Mouse (Mus musculus): ENCODE results near the gene Rnase9.

Rnase9 gene

GRCm38 (mm10) chr14:51041769-51042168 lies at the start of gene Rnase9:
Gene Rnase9, minus strand, starts transcription at chr14:51041869.
- DNase-seq, result no peak

- peak; percentile 83 for DNase-seq
These were observed 48.6 kb upstream of the Rnase9 start for GRCm38 (mm10) chr14:51090077-51090781.

DNA sequence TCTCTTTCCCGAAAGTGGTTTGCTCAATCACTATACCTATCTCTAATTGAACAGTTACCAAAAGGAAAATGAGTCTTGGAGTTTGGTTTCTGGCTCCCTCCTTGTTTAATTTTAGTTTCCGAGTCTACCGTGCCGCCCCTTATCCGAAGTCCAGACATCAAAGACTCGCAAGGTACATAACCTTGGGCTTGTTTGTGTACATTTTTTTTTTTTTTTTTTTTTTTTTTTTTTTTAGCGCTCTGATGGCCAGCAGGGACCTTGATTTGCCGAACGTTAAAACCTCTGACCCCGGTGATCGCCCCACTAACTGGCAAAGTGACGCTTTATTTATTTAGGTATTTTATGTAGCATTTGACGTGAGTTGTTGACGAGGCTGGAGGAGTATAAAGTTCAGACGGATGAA lies 48.0 kb upstream of the Rnase9 start:
- no peak for DNase-seq

- DNase-seq, result peak; percentile 97
These were observed 47.5 kb upstream of the Rnase9 start for GRCm38 (mm10) chr14:51088970-51089673.

GRCm38 (mm10) chr14:51088166-51088969 lies 46.7 kb upstream of the Rnase9 start:
- DNase-seq, result peak; percentile 87

- DNase-seq, result no peak
These were observed 46.1 kb upstream of the Rnase9 start for GRCm38 (mm10) chr14:51087762-51088161.

- no peak for DNase-seq
These were observed 44.2 kb upstream of the Rnase9 start for GRCm38 (mm10) chr14:51085911-51086310.

GRCm38 (mm10) chr14:51085086-51085485 lies 43.4 kb upstream of the Rnase9 start:
- no peak for DNase-seq

GRCm38 (mm10) chr14:51083805-51084204 lies 42.1 kb upstream of the Rnase9 start:
- no peak for DNase-seq

DNA sequence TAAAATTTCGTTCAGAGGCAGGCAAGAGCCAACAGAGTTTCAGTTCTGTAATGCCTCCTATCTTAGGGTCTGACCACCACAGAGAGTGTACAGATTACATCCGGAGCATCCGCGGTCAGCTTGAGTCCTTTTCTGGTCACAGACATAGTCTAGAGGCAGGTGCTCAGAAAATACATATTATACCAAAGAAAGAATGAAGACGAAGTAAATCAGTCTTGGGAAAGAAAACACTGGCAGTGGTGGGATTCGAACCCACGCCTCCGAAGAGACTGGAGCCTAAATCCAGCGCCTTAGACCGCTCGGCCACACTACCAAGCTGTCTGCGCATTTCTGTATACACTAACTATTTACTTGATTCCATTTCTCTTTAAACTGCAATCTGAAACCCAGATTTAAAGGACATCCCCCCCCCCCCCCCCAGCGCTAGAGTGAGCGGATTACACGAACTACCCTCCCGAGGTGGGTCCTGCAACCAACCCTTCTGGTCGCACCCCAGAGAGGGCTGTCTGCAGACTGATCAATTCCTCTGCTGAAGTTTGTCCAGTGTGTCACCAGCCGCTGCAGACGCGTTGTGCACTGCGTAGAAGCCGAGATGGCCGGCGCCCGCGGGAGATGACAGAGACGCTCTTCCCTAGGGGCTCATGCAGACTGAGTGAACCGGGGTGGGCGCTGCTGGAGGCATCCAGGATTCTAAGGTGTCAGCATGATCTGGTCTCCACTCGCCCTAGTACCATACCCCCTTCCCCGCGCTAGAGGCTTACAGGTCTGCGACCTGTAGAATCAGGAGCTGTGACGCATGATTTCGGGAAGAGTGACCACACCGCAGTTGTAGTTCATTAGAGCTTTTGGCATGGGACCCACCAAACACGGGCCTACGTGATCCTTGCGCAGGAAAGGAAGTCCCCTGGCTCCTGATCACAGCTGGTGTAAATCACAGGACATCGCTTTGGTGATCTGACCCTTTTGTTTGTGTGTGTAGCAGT lies 41.2 kb upstream of the Rnase9 start:
- peak; percentile 59 for DNase-seq

- no peak for DNase-seq
These were observed 39.4 kb upstream of the Rnase9 start for GRCm38 (mm10) chr14:51081035-51081434.

DNA sequence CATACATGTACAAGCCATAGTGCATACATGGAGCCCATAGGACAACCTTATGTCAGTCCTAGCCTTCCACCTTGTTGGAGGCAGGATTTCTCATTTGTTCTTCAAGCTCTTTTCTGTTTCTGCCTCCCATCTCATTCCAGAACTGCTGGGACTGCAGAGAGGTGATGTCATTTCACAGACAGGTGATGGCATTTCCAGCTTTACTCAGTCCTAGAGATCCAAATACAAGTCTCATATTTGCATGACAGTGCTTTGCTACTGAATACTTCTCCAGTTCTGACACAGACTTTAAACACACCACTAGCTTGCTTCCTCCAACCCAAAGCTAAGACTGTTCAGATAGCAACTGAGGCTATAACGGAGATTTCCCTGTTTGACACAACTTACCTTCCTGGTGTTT lies 37.5 kb upstream of the Rnase9 start:
- DNase-seq, result no peak

DNA sequence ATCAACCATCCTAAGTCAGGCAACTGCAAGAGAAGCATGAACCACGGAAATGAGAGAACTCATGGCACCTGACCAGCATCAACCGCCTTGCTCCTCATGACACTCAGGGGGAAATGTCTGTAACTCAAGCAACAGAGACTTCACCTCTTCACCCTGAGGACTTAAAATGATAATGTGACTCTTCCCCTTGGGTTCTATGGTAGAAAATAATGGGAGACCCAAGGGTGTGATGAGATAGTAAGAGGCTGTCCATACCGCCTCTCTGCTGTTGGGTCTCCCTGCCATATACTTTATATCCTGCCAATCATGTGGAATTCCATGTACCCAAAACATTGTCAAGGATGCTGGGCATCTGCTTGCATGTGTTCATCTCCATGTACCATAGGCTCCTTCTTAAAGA lies 32.7 kb upstream of the Rnase9 start, which contains the start of gene Olfr750:
Olfr750 (minus strand) TSS at position 101 of the 400 bp plus-strand sequence.
- DNase-seq, result no peak

- DNase-seq, result no peak
These were observed 27.9 kb upstream of the Rnase9 start for GRCm38 (mm10) chr14:51069617-51070016.

GRCm38 (mm10) chr14:51068956-51069355 lies 27.3 kb upstream of the Rnase9 start:
- DNase-seq, result no peak

- no peak for DNase-seq
These were observed 19.1 kb upstream of the Rnase9 start for GRCm38 (mm10) chr14:51060761-51061160.

DNA sequence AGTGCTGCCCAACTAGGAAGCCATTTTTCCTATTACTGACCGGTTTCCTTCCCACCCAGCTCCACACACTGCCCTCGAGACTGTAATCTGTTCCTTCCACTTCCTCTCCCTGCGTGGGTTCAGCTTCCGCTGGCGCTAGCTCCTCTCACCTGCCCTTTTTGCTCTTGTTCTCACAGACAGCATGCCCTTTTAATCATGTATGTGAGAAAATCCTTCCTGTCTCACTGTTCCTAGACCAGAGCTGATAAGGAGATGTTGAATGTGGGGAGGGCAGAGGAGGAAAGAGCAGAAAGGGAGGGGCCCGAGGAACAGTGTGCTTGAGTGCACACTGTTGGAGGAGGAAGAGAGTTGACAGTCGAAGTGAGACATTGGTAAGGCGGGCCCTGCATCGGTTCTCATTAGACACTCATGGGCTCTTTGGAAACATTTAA lies 15.7 kb upstream of the Rnase9 start, which contains the start of gene Rnase12:
Rnase12 (minus strand) TSS at position 261 of the 431 bp plus-strand sequence.
- DNase-seq, result no peak

DNA sequence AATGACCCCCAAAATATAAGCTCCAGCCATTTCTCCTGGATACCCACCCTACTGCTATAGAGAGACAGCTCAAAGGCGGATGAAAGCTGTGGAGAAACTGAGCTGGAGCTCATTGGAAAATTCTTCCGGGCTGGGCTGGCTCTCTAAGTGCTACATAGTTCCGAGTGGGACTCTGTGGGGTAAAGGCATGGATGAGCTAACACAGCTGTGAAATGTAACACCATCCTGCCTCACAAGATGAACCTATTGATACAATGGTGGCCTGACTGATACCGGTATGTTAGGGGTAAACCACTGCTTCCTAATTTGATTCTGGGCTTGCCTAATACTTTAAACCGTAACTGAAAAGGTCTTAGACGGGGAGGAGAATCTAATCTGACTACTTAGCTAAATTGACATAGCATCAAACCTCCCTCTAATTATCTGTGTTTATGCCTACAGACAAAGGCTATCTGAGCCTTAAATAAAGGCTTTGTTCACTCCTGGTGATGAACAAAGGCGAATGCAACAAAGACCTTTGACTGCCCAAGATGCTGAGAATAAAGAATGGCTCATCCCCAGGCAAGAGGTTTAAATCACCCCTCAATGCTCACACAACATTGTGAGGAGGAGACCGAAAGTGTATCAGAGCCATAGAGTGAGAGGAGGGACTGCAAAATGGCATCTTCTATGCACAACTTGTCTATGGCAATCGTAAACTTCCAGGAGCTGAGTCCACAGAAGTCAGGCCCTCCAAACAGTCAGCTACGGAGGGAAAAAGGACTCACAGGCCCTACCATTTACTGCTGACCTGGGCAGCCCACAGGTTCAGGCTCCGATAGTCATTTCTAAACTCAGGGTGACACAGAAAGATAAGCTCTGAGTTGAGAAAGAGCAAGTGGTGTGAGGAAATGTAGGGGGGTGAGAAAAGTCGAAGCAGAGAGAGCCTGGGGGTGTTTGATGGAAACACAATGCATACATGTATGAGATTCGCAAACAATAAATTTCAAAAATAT lies 12.9 kb upstream of the Rnase9 start:
- DNase-seq, result no peak

GRCm38 (mm10) chr14:51053176-51053575 lies 11.5 kb upstream of the Rnase9 start:
- DNase-seq, result no peak

GRCm38 (mm10) chr14:51051941-51052340 lies 10.3 kb upstream of the Rnase9 start:
- no peak for DNase-seq

- no peak for DNase-seq
These were observed 8.4 kb upstream of the Rnase9 start, which contains the start of gene Rnase11 for GRCm38 (mm10) chr14:51050063-51050462. Gene Rnase11, minus strand, starts transcription at chr14:51050163.
